Mouse (Mus musculus) megakaryocyte, embryonic 14.5 days (primary cell): ENCODE data around the gene Grtp1.

Experiments used
- FLI1 ChIP-seq: IDR thresholded peaks from 2 replicates; pipeline ENCODE4 v1.6.1; 2012; ENCODE audit warnings: low read length, inconsistent platforms, mixed read lengths
- GATA1 ChIP-seq: IDR thresholded peaks from 3 replicates; pipeline ENCODE4 v1.6.1; 2012; ENCODE audit warnings: mixed read lengths, low read length, inconsistent platforms, borderline replicate concordance

DNA sequence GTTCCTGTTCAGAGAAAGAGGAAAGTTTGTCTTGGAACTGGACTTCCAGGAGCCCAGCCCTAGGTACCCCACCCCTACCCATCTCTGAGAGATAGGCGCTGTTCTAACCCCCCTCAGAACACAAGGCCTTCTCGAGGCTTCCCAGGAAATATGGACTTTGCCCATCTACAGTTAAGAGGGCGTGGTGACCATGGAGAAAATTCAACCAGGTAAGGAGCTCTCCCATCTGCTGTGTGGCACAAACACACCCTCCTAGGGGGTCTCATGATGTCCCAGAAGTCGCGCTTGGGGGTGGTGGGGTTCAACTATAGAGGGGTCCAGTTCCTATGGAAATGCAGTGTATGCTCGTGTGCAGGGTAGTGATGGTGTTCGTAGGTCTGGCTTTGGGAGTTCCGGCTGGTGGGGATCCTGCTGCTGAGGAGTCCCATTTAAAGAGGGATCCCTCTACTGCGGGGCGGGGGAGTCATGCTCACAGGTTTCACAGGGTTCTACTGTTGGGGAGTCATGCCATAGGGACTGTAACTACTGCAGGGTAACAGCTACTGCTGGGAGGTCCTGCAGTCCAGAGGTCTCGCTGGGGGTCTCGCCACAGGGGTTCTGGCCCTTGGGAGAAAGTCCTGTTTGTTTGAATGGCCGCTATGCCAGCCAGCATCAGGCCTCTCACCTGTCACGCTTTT is 897 bp downstream of the Grtp1 start:
- no peak for TF ChIP-seq GATA1
- TF ChIP-seq FLI1: no peak
